Mouse (Mus musculus): ENCODE measurements around the gene Abcb6.

DNA sequence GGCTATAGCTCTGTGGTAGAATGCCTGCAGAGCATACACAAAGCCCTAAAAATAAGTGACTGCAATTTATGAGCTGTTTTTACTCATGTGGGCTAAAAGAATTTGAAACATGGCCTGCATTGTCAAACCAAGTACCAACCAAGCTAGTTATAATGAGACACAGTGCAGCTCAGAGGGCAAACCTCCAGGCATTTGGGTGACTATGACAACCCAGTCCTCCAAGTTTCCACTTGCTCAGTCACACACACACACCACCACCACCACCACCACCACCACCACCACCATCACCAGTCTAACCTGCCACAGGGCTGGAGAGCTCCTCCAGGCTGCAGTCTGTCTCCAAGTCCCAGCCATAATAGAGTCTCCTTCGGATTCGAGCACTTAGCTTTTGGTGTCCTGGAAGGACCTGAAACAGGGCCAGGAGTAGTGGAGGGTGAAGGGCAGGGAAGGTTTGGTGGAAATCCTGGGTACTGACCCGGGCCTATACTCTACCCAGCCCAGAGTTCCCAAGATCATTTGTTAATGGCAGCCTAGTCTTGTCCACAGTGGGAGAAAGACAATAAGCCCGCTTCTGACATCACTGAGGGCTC is 39.5 kb downstream of the Abcb6 start:
- TF ChIP-seq CTCF (IDR thresholded peaks at IDR 0.05; ENCODE audit: low read depth) (no peak), EP300 (IDR thresholded peaks at IDR 0.05; ENCODE audit: low read depth) (no peak)
